Mouse (Mus musculus) CD4-positive naive resting alpha-beta T cell, adult 76 days (primary cell): ENCODE results near the gene Morn3. TPM values are rescaled to one million over a fixed set of nuclear protein-coding genes. Genes with fewer than 3 reads are reported as not detected.

Experiments used
- total RNA-seq: library from RNA; stranded (reverse); gene quantifications from one replicate; pipeline ENCODE4 v1.2.4, GENCODE M21; 2023

Gene Morn3
- not detected for total RNA-seq

DNA sequence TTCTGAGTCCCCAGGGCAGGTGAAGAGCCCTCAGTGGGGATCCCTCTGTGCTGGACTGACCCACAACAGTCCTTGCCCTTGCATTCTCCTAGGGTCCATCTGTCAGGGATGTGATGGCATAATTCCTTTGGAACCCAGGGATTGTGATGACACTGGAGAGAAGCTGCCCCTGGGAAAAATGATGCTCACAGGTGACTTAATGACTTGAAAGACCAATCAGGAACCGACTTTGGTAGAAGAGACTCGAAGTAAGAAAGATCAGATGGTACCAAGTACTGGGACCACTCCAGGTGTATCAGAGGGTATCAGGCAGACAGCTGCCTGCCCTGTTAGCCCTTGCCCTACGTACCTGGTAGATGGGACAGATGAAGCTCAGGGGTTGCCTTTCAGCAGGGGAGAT is at the start of gene Morn3:
Gene Morn3, minus strand, starts transcription at position 101 of the 400 bp plus-strand sequence.

DNA sequence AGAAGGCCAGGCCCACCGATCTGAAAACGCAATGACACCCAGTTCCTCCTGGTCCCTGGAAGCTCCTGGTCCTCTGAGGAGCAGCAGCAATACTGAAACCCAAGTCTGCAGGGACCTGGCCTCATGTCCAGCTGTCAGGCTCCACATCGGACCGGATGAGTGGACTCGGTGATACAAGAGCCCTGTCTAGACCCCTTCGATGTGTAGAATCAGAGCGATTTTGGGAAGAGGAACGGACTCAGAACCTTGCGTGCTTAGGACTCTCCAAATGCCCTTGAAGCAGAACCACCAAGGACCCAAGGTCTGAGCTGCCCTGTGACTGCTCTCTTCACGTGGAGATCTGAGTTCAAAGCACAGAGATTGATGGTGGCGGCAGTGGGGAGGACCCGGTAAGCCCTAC is 21.3 kb upstream of the Morn3 start, which contains the start of gene Tmem120b:
Gene Tmem120b, plus strand, starts transcription at position 301 of the 400 bp plus-strand sequence.

DNA sequence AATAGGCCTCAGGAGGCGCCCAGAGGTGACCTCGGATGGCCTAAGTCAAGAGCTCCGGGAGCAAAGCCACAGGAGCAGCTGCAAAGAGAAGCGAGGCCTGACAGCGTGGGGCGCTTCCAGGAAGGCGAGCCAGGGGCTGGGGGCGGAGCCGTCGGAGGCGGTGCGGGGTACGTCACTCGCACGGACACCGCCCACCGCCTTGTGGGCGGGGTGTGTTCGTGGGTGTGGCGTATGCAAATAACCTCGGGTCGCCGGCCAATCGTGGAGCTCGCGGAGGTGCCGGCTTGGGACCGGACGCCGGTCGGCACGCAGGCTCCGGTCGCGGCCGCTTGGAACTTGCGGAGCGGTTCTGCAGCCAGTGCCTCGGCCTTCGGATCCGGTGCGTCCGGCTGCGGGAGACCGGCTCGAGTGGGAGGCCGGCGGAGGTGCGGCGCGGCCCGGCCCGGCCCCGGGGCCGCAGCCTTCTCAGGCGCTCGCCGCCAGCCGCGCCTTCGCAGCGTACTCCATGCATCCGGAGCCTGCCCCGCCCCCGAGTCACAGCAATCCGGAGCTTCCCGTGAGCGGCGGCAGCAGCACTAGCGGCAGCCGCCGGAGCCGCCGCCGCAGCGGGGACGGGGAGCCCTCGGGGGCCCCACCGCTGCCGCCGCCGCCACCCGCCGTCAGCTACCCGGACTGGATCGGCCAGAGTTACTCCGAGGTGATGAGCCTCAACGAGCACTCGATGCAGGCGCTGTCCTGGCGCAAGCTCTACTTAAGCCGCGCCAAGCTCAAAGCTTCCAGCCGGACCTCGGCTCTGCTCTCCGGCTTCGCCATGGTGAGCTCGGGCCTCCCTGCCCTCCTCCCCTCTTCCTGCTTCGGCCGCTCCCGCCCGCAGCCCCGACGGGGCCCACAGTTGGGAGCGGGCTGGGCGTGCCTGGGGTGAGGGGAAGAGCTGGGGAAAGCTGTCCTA is 31.8 kb downstream of the Morn3 start, which contains the start of gene Orai1:
Gene Orai1, plus strand, starts transcription at position 322 of the 949 bp plus-strand sequence.

DNA sequence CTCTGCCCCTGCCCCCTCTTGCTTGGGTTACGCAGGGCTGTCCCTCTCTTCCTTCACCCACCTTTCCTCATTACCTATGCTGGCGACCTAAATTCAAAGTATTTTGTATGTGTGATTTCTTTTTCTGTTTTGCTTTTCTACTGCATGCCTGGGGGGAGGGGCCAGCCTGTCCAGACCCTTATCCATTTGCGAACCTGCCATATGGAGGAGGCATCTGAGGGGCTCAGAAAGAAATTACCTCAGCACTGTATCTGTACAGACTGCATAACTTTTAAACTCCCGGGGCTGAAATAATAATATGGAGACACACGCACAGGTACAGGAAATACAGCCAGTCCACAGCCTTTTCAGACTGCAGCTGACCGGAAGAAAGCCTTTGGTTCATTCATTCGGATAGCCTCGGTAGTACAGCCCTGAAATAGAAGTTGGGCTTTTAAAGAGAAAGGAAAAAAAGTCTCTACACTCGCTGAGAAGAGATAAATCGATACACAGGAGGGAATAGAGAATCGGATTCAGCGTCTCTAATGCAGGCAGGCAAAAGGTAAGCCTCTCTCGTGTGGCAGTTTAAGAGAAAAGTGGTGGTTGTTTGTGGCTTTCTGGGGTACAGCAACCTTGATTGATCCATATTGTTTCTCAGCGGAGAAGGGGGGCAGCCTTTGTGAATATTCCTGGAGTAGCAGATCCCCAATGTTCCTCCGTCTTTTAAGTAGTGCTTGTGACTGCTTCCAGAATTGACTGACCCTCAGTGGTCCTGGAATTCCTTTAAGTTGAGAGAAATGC is 57.1 kb downstream of the Morn3 start, which contains the start of gene Kdm2b:
Gene Kdm2b, minus strand, starts transcription at position 273 of the 780 bp plus-strand sequence.

Other genes with a start within 250 kb of the Morn3 start
- gene Anapc5, start 225.7 kb downstream of the Morn3 start, total RNA-seq: 238 TPM
- gene Rnf34, start 197.0 kb downstream of the Morn3 start, total RNA-seq: 28.2 TPM
- 87.6 TPM for gene Kdm2b, start 57.2 kb downstream of the Morn3 start, total RNA-seq
- 85.6 TPM for gene Orai1, start 31.9 kb downstream of the Morn3 start, total RNA-seq
- gene Tmem120b, start 21.4 kb upstream of the Morn3 start, total RNA-seq: 7.9 TPM
- gene Rhof, start 85.7 kb upstream of the Morn3 start, total RNA-seq: 69.0 TPM
- gene Setd1b, start 95.2 kb upstream of the Morn3 start, total RNA-seq: 97.1 TPM
- gene Psmd9, start 122.4 kb upstream of the Morn3 start, total RNA-seq: 28.8 TPM
- gene Hpd, start 135.7 kb upstream of the Morn3 start, total RNA-seq: not detected
- 1.9 TPM for gene Wdr66, start 205.1 kb upstream of the Morn3 start, total RNA-seq